Mouse (Mus musculus) heart, adult 11 months (tissue): Measurements from ENCODE around the gene Myo7a.

Source experiments
- DNase-seq: peaks from one replicate; pipeline ENCODE4 v3.0.0; 2022

Myo7a gene

GRCm38 (mm10) chr7:98119179-98119960 lies at the start of gene Myo7a:
Myo7a (minus strand) TSS chr7:98119524.
- peak; percentile 94 for DNase-seq

GRCm38 (mm10) chr7:98164999-98165528 lies 45.7 kb upstream of the Myo7a start:
- peak; percentile 95 for DNase-seq

GRCm38 (mm10) chr7:98164382-98164998 lies 45.2 kb upstream of the Myo7a start:
- DNase-seq = peak; percentile 87

GRCm38 (mm10) chr7:98163700-98164099 lies 44.4 kb upstream of the Myo7a start:
- DNase-seq = no peak

- DNase-seq = no peak
These were observed 42.9 kb upstream of the Myo7a start for GRCm38 (mm10) chr7:98162239-98162638.

- DNase-seq = peak; percentile 93
These were observed 40.9 kb upstream of the Myo7a start for GRCm38 (mm10) chr7:98160041-98160740.

GRCm38 (mm10) chr7:98158481-98158880 lies 39.2 kb upstream of the Myo7a start:
- DNase-seq = no peak

- DNase-seq = no peak
These were observed 38.5 kb upstream of the Myo7a start for GRCm38 (mm10) chr7:98157636-98158332.

- DNase-seq = peak; percentile 89
These were observed 36.9 kb upstream of the Myo7a start for GRCm38 (mm10) chr7:98156280-98156665.

- peak; percentile 93 for DNase-seq
These were observed 36.4 kb upstream of the Myo7a start for GRCm38 (mm10) chr7:98155546-98156279.

GRCm38 (mm10) chr7:98153892-98154291 lies 34.6 kb upstream of the Myo7a start:
- no peak for DNase-seq

- DNase-seq = no peak
These were observed 34.0 kb upstream of the Myo7a start for GRCm38 (mm10) chr7:98153345-98153744.

GRCm38 (mm10) chr7:98152400-98152799 lies 33.1 kb upstream of the Myo7a start:
- DNase-seq = peak; percentile 93

- no peak for DNase-seq
These were observed 31.2 kb upstream of the Myo7a start for GRCm38 (mm10) chr7:98150525-98150924.

GRCm38 (mm10) chr7:98149802-98150201 lies 30.5 kb upstream of the Myo7a start:
- no peak for DNase-seq

GRCm38 (mm10) chr7:98148721-98149407 lies 29.5 kb upstream of the Myo7a start:
- no peak for DNase-seq

GRCm38 (mm10) chr7:98147766-98148165 lies 28.4 kb upstream of the Myo7a start:
- DNase-seq = no peak

- no peak for DNase-seq
These were observed 27.1 kb upstream of the Myo7a start for GRCm38 (mm10) chr7:98146447-98146845.

- no peak for DNase-seq
These were observed 26.6 kb upstream of the Myo7a start for GRCm38 (mm10) chr7:98145842-98146446.

- no peak for DNase-seq
These were observed 26.1 kb upstream of the Myo7a start, which contains the start of gene Omp for GRCm38 (mm10) chr7:98145402-98145801. Omp (minus strand) TSS chr7:98145502.

GRCm38 (mm10) chr7:98142648-98143047 lies 23.3 kb upstream of the Myo7a start:
- DNase-seq = no peak
